Mouse (Mus musculus): Measurements from ENCODE around the gene Ubash3b. TPM values are rescaled to one million over a fixed set of nuclear protein-coding genes. Genes with fewer than 3 reads are reported as not detected.

Ubash3b gene
- polyA plus RNA-seq, 1 experiment from 2014 or later, result 15.4 TPM

GRCm38 (mm10) chr9:41078198-41078597 lies 83.3 kb downstream of the Ubash3b start:
- H3K9ac ChIP-seq (replicated peaks), result no peak overlapping the region
- no peaks in the 10 kb centered on the region for H3K9me3 ChIP-seq
- peaks cover 49% of the 10 kb centered on the region for H3K4me1 ChIP-seq
- no peak overlapping the region for H3K4me2 ChIP-seq (replicated peaks)
- peak; percentile 78 for ATAC-seq (replicated peaks)
- H3K27ac ChIP-seq (replicated peaks), result peak overlapping the region; percentile 75
- WGBS, result 33% methylated on average over 4 of the region's 4 CpGs
- H3K27me3 ChIP-seq, result no peaks in the 10 kb centered on the region
- H3K4me3 ChIP-seq, result no peak overlapping the region
- no peaks in the 10 kb centered on the region for H3K36me3 ChIP-seq

- Histone ChIP-seq H3K4me3 (no peak overlapping the region), H3K4me1 (peaks cover 49% of the 10 kb centered on the region), H3K9ac (replicated peaks) (no peak overlapping the region), H3K27ac (replicated peaks) (peak overlapping the region; percentile 75), H3K9me3 (no peaks in the 10 kb centered on the region), H3K27me3 (no peaks in the 10 kb centered on the region), H3K36me3 (no peaks in the 10 kb centered on the region), H3K4me2 (replicated peaks) (no peak overlapping the region)
- ATAC-seq (replicated peaks), result peak; percentile 38
- 10% methylated on average over 4 of the region's 4 CpGs for WGBS
Measured at GRCm38 (mm10) chr9:41076150-41076549, 85.3 kb downstream of the Ubash3b start.

- ATAC-seq (replicated peaks), result no peak
- no peaks in the 10 kb centered on the region for H3K9me3 ChIP-seq
- H3K4me2 ChIP-seq (replicated peaks), result no peak overlapping the region
- H3K9ac ChIP-seq (replicated peaks), result no peak overlapping the region
- H3K27ac ChIP-seq (replicated peaks), result no peak overlapping the region
- no peak overlapping the region for H3K4me3 ChIP-seq
- peaks cover 46% of the 10 kb centered on the region for H3K4me1 ChIP-seq
- H3K27me3 ChIP-seq, result no peaks in the 10 kb centered on the region
- WGBS, result 97% methylated on average over 5 of the region's 5 CpGs
- no peaks in the 10 kb centered on the region for H3K36me3 ChIP-seq
Measured at GRCm38 (mm10) chr9:41075528-41075927, 86.0 kb downstream of the Ubash3b start.

- WGBS, result 92% methylated on average over 19 of the region's 19 CpGs
- no peak overlapping the region for H3K4me3 ChIP-seq
- ATAC-seq (replicated peaks), result no peak
- no peaks in the 10 kb centered on the region for H3K9me3 ChIP-seq
- peaks cover 30% of the 10 kb centered on the region for H3K4me1 ChIP-seq
- no peaks in the 10 kb centered on the region for H3K36me3 ChIP-seq
- H3K4me2 ChIP-seq (replicated peaks), result no peak overlapping the region
- no peaks in the 10 kb centered on the region for H3K27me3 ChIP-seq
- H3K9ac ChIP-seq (replicated peaks), result no peak overlapping the region
- no peak overlapping the region for H3K27ac ChIP-seq (replicated peaks)
Measured at GRCm38 (mm10) chr9:41073196-41074009, 88.1 kb downstream of the Ubash3b start.

- no peak for ATAC-seq (replicated peaks)
- no peak overlapping the region for H3K4me2 ChIP-seq (replicated peaks)
- H3K4me3 ChIP-seq, result no peak overlapping the region
- no peaks in the 10 kb centered on the region for H3K36me3 ChIP-seq
- H3K27ac ChIP-seq (replicated peaks), result no peak overlapping the region
- WGBS, result 84% methylated on average over 6 of the region's 6 CpGs
- no peaks in the 10 kb centered on the region for H3K27me3 ChIP-seq
- H3K9me3 ChIP-seq, result no peaks in the 10 kb centered on the region
- H3K4me1 ChIP-seq, result peaks cover 30% of the 10 kb centered on the region
- no peak overlapping the region for H3K9ac ChIP-seq (replicated peaks)
Measured at GRCm38 (mm10) chr9:41072786-41073185, 88.7 kb downstream of the Ubash3b start.

GRCm38 (mm10) chr9:41071906-41072511 lies 89.5 kb downstream of the Ubash3b start:
- 80% methylated on average over 3 of the region's 3 CpGs for WGBS
- no peak overlapping the region for H3K4me3 ChIP-seq
- no peak overlapping the region for H3K4me2 ChIP-seq (replicated peaks)
- H3K9ac ChIP-seq (replicated peaks), result no peak overlapping the region
- no peaks in the 10 kb centered on the region for H3K27me3 ChIP-seq
- no peak for ATAC-seq (replicated peaks)
- no peak overlapping the region for H3K27ac ChIP-seq (replicated peaks)
- H3K36me3 ChIP-seq, result no peaks in the 10 kb centered on the region
- H3K4me1 ChIP-seq, result peaks cover 24% of the 10 kb centered on the region
- H3K9me3 ChIP-seq, result no peaks in the 10 kb centered on the region

GRCm38 (mm10) chr9:41070761-41071181 lies 90.7 kb downstream of the Ubash3b start:
- 64% methylated on average over 5 of the region's 5 CpGs for WGBS
- H3K36me3 ChIP-seq, result no peaks in the 10 kb centered on the region
- no peak for ATAC-seq (replicated peaks)

GRCm38 (mm10) chr9:41069509-41069908 lies 92.0 kb downstream of the Ubash3b start:
- Histone ChIP-seq H3K36me3 (no peaks in the 10 kb centered on the region), H3K27me3 (no peaks in the 10 kb centered on the region), H3K4me1 (peaks cover 11% of the 10 kb centered on the region), H3K27ac (replicated peaks) (no peak overlapping the region), H3K9me3 (no peaks in the 10 kb centered on the region), H3K4me3 (no peak overlapping the region), H3K9ac (replicated peaks) (no peak overlapping the region), H3K4me2 (replicated peaks) (no peak overlapping the region)
- ATAC-seq (replicated peaks), result no peak
- WGBS, result 89% methylated on average over 5 of the region's 5 CpGs

More at GRCm38 (mm10) chr9:41070761-41071181, 90.7 kb downstream of the Ubash3b start:
- no peak overlapping the region for H3K4me2 ChIP-seq (replicated peaks)
- H3K9me3 ChIP-seq, result no peaks in the 10 kb centered on the region
- H3K27me3 ChIP-seq, result no peaks in the 10 kb centered on the region
- H3K27ac ChIP-seq (replicated peaks), result no peak overlapping the region
- no peak overlapping the region for H3K9ac ChIP-seq (replicated peaks)
- H3K4me3 ChIP-seq, result no peak overlapping the region
- H3K4me1 ChIP-seq, result peaks cover 12% of the 10 kb centered on the region

- no peak overlapping the region for H3K27ac ChIP-seq (replicated peaks)
- H3K36me3 ChIP-seq, result no peaks in the 10 kb centered on the region
Measured at GRCm38 (mm10) chr9:41061446-41061845, 100.1 kb downstream of the Ubash3b start.

GRCm38 (mm10) chr9:41060617-41061016 lies 100.9 kb downstream of the Ubash3b start:
- 87% methylated on average over 6 of the region's 6 CpGs for WGBS
- no peak overlapping the region for H3K9ac ChIP-seq (replicated peaks)
- H3K9me3 ChIP-seq, result no peaks in the 10 kb centered on the region
- H3K27ac ChIP-seq (replicated peaks), result no peak overlapping the region
- H3K36me3 ChIP-seq, result no peaks in the 10 kb centered on the region
- no peak overlapping the region for H3K4me3 ChIP-seq
- no peak for ATAC-seq (replicated peaks)
- peaks cover 14% of the 10 kb centered on the region; the same call in 1 of the 2 replicates for H3K4me1 ChIP-seq
- no peaks in the 10 kb centered on the region for H3K27me3 ChIP-seq
- no peak overlapping the region for H3K4me2 ChIP-seq (replicated peaks)

More at GRCm38 (mm10) chr9:41061446-41061845, 100.1 kb downstream of the Ubash3b start:
- Histone ChIP-seq H3K9me3 (no peaks in the 10 kb centered on the region), H3K27me3 (no peaks in the 10 kb centered on the region), H3K9ac (replicated peaks) (no peak overlapping the region), H3K4me2 (replicated peaks) (no peak overlapping the region), H3K4me3 (no peak overlapping the region), H3K4me1 (peaks cover 14% of the 10 kb centered on the region; the same call in 1 of the 2 replicates)
- no peak for ATAC-seq (replicated peaks)
- 41% methylated on average over 5 of the region's 5 CpGs for WGBS

GRCm38 (mm10) chr9:41058765-41059535 lies 102.5 kb downstream of the Ubash3b start:
- no peaks in the 10 kb centered on the region for H3K9me3 ChIP-seq
- no peak for ATAC-seq (replicated peaks)
- peaks cover 14% of the 10 kb centered on the region; the same call in 1 of the 2 replicates for H3K4me1 ChIP-seq
- no peak overlapping the region for H3K9ac ChIP-seq (replicated peaks)
- no peak overlapping the region for H3K4me2 ChIP-seq (replicated peaks)
- H3K27ac ChIP-seq (replicated peaks), result no peak overlapping the region
- H3K27me3 ChIP-seq, result no peaks in the 10 kb centered on the region
- no peak overlapping the region for H3K4me3 ChIP-seq
- 72% methylated on average over 8 of the region's 8 CpGs for WGBS
- H3K36me3 ChIP-seq, result no peaks in the 10 kb centered on the region

GRCm38 (mm10) chr9:41054166-41054565 lies 107.3 kb downstream of the Ubash3b start:
- WGBS, result 74% methylated on average over 9 of the region's 9 CpGs

More at GRCm38 (mm10) chr9:41054166-41054565, 107.3 kb downstream of the Ubash3b start:
- Histone ChIP-seq H3K27me3 (no peaks in the 10 kb centered on the region), H3K27ac (replicated peaks) (no peak overlapping the region), H3K4me1 (peaks cover 17% of the 10 kb centered on the region), H3K4me3 (no peak overlapping the region), H3K4me2 (replicated peaks) (no peak overlapping the region), H3K36me3 (no peaks in the 10 kb centered on the region), H3K9me3 (no peaks in the 10 kb centered on the region), H3K9ac (replicated peaks) (no peak overlapping the region)
- peak; percentile 47; the same call in 1 of the 2 replicates for ATAC-seq (replicated peaks)

All from forebrain, embryonic 15.5 days (tissue).